Mouse (Mus musculus) right cerebral cortex, postnatal 14 days (tissue): ENCODE results near the gene Tbc1d16.
"Not testable (repeated sequence)": the region's sequence is repeated elsewhere in the genome, so short reads cannot be mapped to it uniquely, and the experiment has no call there.

Experiments used
- DNase-seq: peaks from one replicate; pipeline ENCODE4 v3.0.0; 2022

The Tbc1d16 gene

GRCm38 (mm10) chr11:119228091-119228781, at the start of gene Tbc1d16, which contains the start of gene Ccdc40:
Gene Tbc1d16 (minus strand): TSS chr11:119228499.
Gene Ccdc40 (plus strand): TSS chr11:119228572.
- peak; percentile 56 for DNase-seq

DNA sequence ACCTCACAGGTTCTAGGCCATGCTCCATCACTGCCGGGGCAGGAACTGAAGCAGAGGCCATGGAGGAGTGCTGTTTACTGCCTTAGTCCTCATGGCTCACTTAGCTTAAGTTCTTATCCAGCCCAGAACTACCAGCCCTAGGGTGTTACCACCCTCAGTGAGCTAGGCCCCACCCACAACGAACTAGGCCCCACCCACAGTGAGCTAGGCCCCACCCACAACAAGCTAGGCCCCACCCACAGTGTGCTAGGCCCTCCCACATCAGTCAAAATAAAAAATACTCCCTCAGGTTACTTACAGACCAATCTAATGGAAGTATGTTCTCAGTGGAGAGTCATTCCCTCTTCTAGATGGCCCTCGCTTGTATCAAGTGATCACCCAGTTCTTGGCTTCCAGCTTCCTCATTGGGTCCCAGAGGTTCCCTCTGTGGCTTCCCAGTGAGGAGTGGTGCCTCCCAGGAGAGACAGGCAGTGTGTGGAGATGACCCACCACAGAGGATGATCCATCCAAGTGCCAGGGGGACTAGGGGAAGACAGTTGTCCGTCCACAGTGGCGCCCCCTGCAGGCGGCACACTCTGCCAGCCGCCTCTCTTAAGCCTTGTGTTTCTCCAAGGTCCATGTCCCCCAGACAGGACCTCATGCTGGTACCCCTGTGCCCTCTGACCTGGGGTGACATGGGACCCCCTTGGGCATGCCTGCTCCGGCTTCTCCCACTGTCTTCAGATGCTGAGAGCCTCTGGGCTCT, 45.1 kb upstream of the Tbc1d16 start:
- no peak for DNase-seq

- DNase-seq = not testable (repeated sequence)
These were observed 44.2 kb upstream of the Tbc1d16 start for GRCm38 (mm10) chr11:119272492-119272891.

- DNase-seq = peak; percentile 35
These were observed 40.4 kb upstream of the Tbc1d16 start for GRCm38 (mm10) chr11:119268557-119269195.

GRCm38 (mm10) chr11:119267768-119268556, 39.7 kb upstream of the Tbc1d16 start, which contains the start of gene Gaa:
Gene Gaa (plus strand): TSS chr11:119267887.
- DNase-seq = peak; percentile 97

DNA sequence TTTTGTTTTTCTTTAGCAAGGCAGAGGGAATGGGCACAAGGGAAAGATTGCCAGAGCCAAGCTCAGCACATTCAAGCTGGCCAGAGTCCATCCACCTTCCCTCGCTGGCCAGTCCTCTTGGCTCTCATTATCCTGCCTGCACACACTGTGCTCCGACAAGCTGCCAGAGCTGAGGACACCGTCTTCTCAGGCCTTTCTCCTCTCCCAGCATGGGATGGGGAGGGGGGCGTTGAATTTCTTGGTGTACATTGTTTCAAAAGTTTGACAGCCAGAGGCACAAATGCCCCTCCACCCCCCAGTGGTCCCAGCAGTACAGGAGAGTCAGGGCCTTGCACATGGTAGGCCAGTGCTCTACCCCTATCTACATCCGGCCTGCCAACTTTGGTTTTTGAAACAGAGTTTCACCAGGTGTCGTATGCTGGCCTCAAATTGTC, 39.0 kb upstream of the Tbc1d16 start:
- no peak for DNase-seq

GRCm38 (mm10) chr11:119265811-119266210, 37.5 kb upstream of the Tbc1d16 start:
- DNase-seq = no peak

DNA sequence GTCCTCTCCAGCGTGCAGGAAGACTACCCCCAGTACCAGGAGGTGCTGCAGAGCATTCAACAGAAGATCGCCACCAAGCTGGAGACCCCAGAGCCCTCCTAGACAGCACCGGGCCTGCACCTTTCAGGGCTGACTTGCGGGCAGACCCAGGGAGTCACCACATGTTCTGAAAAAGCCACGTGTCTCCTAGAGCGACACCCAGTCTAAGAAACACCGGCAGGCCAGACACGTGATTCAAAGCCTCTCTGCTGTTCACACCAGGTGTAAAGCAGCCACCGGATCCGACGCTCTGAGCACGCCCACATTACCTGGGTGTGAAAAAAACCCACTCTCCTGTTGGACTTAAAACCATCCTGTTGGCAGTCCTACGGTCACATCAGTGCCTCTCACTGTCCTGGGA, 36.1 kb upstream of the Tbc1d16 start:
- DNase-seq = no peak

DNA sequence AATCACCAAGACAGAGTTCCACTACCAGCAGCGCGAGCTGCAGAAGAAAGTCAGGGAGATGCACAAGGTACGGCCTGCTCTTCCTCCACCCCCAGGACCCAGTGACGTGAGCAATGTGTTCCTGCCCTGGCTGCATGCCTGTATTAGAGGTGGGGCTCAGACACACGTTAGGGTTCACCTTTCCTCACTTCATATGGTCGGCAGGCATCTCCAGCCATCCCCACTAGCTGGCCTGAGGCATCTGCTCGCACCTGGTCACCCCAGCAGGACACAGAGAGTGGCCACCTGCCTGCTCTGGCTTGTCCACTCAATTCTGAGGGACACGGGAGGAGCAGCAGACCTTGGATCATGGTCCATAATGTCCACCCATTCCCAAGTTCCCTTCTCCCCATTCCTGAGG, 31.7 kb upstream of the Tbc1d16 start:
- DNase-seq = no peak

GRCm38 (mm10) chr11:119258572-119259322, 30.4 kb upstream of the Tbc1d16 start:
- DNase-seq = peak; percentile 59

DNA sequence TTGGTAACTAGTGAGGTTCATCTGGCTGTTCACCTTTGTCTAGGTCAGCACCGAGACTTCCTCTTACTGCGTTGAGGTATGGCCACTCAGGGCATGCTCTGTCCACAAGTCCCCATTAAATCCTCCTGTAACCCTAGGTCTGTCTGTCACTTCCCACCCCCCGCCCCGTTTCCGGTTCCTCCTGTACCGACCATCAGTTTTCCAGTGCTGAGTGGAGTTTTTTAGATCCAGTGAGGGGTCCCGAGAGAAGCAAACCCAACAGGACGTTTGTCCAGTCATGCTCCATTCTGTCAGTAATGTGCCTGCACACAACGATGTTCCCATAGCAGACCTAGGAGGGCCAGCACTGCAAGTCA, 29.9 kb upstream of the Tbc1d16 start:
- DNase-seq = no peak

DNA sequence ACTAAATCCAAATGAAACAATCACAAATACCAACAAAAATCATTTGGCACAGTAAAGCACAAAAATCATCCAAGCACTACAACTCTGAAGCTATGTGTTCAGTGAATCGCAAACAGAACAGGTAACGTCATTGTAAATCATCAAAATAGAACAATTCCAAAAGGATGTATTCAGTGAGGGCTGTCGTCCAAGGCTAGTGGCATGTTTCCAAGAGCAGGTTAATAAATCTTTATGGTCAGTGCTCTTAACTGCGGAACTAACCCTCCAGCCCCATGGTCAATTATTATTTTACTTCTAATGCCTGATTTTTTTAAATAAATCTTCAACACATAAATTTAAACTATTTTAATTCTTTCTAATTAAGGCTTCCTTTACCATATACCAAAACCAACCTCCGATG, 28.3 kb upstream of the Tbc1d16 start:
- not testable (repeated sequence) for DNase-seq

GRCm38 (mm10) chr11:119252854-119253541, 24.7 kb upstream of the Tbc1d16 start:
- DNase-seq = peak; percentile 54

GRCm38 (mm10) chr11:119250998-119251397, 22.7 kb upstream of the Tbc1d16 start:
- no peak for DNase-seq

DNA sequence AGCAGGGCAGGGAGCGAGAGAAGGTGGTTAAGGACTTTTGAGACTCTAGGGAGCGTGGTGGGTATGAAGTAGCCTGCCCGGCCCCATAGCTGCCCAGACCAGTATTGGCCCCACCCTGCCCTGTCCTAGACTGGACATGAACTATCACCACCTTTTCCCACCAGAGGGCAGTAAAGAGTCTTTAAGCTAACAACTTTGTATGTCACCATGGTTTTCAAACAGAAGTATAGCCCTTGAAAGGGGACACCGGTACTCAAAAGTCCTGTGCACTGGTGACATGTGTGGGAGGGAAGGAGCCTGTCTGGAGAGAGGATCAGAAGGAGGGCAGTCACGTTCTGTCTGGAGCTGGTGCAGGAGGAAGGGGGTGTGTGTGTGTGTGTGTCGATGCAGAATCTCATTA, 20.7 kb upstream of the Tbc1d16 start:
- no peak for DNase-seq

- DNase-seq = not testable (repeated sequence)
These were observed 17.2 kb upstream of the Tbc1d16 start for GRCm38 (mm10) chr11:119245543-119245942.

- DNase-seq = no peak
These were observed 11.2 kb upstream of the Tbc1d16 start for GRCm38 (mm10) chr11:119239480-119239879.

DNA sequence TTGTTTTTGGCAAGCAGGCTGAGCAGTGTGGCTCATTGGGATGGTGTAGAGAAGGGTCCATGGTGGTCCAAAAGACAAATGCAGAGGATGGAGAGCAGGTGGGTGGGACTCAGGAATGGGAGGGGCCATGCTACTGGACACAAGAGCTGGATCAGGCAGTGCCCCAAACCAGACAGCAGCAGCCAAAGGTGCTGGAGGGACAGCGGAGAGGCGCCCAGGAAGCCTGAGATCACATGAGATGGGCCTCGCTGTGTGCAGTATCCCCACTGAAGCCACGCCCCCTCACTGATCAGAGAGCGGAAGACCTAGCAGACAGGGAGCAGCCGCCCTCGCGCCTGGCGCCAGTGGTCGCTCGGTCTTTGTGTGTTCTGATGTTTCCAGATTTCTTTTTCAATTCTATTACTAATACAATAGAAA, 10.0 kb upstream of the Tbc1d16 start:
- no peak for DNase-seq

- no peak for DNase-seq
These were observed 9.4 kb upstream of the Tbc1d16 start for GRCm38 (mm10) chr11:119237568-119238304.

DNA sequence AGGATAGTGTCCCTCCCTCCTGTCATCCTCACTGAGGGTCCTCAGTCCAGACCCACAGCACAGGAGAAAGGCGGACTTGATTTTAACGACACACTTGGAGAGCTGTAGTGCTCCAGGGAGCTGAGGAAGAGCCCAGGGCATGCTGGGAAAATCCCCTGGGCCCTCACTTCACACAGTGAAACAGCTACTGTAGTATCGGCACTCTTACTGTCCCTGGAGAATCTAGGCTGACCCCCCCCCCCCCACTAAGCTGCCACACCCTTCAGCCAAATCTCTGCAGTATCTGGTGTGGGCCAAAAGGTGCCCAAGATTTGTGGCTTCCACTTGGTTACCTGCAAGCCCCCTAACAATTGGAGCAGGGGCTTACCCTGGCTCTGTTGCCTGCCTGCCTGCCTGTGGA, 8.7 kb upstream of the Tbc1d16 start:
- no peak for DNase-seq

DNA sequence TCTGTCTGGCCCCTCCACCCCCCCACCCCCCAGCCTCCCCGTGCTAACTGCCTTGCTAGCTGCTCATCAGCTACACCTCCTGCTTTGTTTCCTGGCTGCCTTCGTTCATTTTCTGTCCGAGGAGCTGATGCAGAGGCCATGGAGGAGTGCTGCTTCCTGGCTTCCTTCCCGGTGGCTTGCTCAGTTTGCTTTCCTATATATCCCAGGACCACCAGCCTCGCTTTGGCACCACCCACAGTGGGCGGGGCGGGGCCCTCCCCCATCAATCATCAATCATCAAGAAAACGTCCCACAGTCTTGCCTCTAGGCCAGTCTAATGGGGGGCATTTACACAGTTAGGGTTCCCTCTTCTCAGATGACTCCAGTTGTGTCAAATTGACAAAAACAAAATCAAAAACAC, 8.1 kb upstream of the Tbc1d16 start:
- no peak for DNase-seq
